Mouse (Mus musculus) olfactory bulb, adult 2 months (tissue): ENCODE measurements around the gene Hgd.

Experiments
- CTCF ChIP-seq: fragments of 200-500 bp; IDR thresholded peaks from 2 replicates; pipeline ENCODE4 v1.5.1; 2012; ENCODE audit warnings: low read depth, mild to moderate bottlenecking, low read length, moderate library complexity; ENCODE audit not compliant: insufficient read depth
- POLR2A ChIP-seq: fragments of 200-500 bp; IDR thresholded peaks from 2 replicates; pipeline ENCODE4 v1.6.1; 2012; ENCODE audit warnings: mild to moderate bottlenecking, low read depth, low read length, moderate library complexity; ENCODE audit not compliant: insufficient read depth

DNA sequence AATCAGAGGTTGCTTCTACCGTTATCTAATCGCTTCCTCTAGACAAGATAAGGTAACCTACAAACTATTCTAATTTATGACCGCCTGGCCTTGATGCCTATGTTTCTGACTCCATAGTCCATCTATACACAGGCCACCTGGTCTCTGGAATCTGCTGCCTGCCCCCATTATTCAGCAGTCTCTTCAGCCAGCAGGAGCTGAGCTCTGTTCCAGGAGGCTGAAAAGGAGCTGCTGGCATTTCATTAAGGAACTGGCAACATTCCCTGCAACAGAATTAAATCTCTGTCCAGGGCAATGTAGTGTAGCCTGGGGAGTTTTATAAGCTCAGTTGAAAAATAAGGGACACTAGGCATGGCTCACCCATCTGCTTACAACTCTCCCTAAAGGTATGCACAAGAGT is 11.0 kb downstream of the Hgd start:
- TF ChIP-seq CTCF (no peak), POLR2A (no peak)
